Comparison of ENCODE assay signal across 7 mouse cellular contexts in genomic region chr7:25395558-25396521, GRCm38 (mm10). TPM values are rescaled to one million over a fixed set of nuclear protein-coding genes. Genes with fewer than 3 reads are reported as not detected.
DNase-seq lines count a peak whose midpoint lies in the region; ATAC-seq lines count a peak whose summit lies in the region.

No protein-coding gene starts in this region.

- H3K36me3 ChIP-seq in embryonic facial prominence, embryonic 11.5 days (replicated peaks; ENCODE audit: control insufficient read depth, insufficient read depth, low read depth, low read length) = no peaks in the 10 kb centered on the region
- H3K36me3 ChIP-seq in limb, embryonic 11.5 days (ENCODE audit: control insufficient read depth, insufficient read depth, low read length) = no peaks in the 10 kb centered on the region
- no peaks in the 10 kb centered on the region for H3K36me3 ChIP-seq in midbrain, embryonic 14.5 days (ENCODE audit: control insufficient read depth, insufficient read depth, low read length)

- H3K9me3 ChIP-seq in embryonic facial prominence, embryonic 11.5 days (replicated peaks; ENCODE audit: control insufficient read depth, low read length) = no peaks in the 10 kb centered on the region
- H3K9me3 ChIP-seq in limb, embryonic 11.5 days (ENCODE audit: control insufficient read depth, low read length) = no peaks in the 10 kb centered on the region
- H3K9me3 ChIP-seq in midbrain, embryonic 14.5 days (ENCODE audit: control insufficient read depth, low read length) = no peaks in the 10 kb centered on the region

- H3K4me1 ChIP-seq in embryonic facial prominence, embryonic 11.5 days (ENCODE audit: control insufficient read depth, insufficient read depth, low read length) = no peaks in the 10 kb centered on the region; the same call in 1 of the 2 replicates
- H3K4me1 ChIP-seq in limb, embryonic 11.5 days (ENCODE audit: control insufficient read depth, insufficient read depth, low read length) = 0 out of 2 replicates have a peak, but pooled peaks cover 9% of the 10 kb centered on the region
- peaks cover 20% of the 10 kb centered on the region for H3K4me1 ChIP-seq in midbrain, embryonic 14.5 days (ENCODE audit: control insufficient read depth, insufficient read depth, low read length)

- H3K4me2 ChIP-seq in embryonic facial prominence, embryonic 11.5 days (ENCODE audit: low read depth, low read length) = peak overlapping the region; percentile 79
- peak overlapping the region; percentile 81 for H3K4me2 ChIP-seq in limb, embryonic 11.5 days (ENCODE audit: low read depth, severe bottlenecking)
- peak overlapping the region; percentile 81 for H3K4me2 ChIP-seq in midbrain, embryonic 14.5 days (ENCODE audit: low read length)

- H3K27ac ChIP-seq in embryonic facial prominence, embryonic 11.5 days (replicated peaks; ENCODE audit: low read depth, low read length) = no peak overlapping the region
- no peak overlapping the region; the same call in 1 of the 2 replicates for H3K27ac ChIP-seq in limb, embryonic 11.5 days (replicated peaks; ENCODE audit: low read depth, low read length)
- H3K27ac ChIP-seq in midbrain, embryonic 14.5 days (replicated peaks; ENCODE audit: low read depth, low read length) = peak overlapping the region; percentile 71

- peak; percentile 92 for ATAC-seq in embryonic facial prominence, embryonic 11.5 days (replicated peaks; ENCODE audit: insufficient number of reproducible peaks, low FRiP score, low TSS enrichment, low read depth)
- ATAC-seq in limb, embryonic 11.5 days (ENCODE audit: insufficient number of reproducible peaks, low FRiP score, low TSS enrichment, low read depth) = peak; percentile 93
- peak; percentile 97 for ATAC-seq in midbrain, embryonic 14.5 days (ENCODE audit: low FRiP score, low TSS enrichment)

- DNase-seq in adrenal gland, postnatal 14 days = peak; percentile 98
- DNase-seq in embryonic facial prominence, embryonic 11.5 days (ENCODE audit: low spot score) = peak; percentile 95
- DNase-seq in heart, adult 11 months = peak; percentile 100
- peak; percentile 97 for DNase-seq in kidney, adult 18-20 months
- DNase-seq in limb, embryonic 11.5 days (ENCODE audit: low spot score) = peak; percentile 92
- DNase-seq in midbrain, embryonic 14.5 days = peak; percentile 96
- DNase-seq in spleen, adult 18-20 months = peak; percentile 87 to 92

- no peaks in the 10 kb centered on the region for H3K27me3 ChIP-seq in embryonic facial prominence, embryonic 11.5 days (ENCODE audit: control insufficient read depth, insufficient read depth, low read length)
- H3K27me3 ChIP-seq in limb, embryonic 11.5 days (ENCODE audit: control insufficient read depth, insufficient read depth, low read length) = no peaks in the 10 kb centered on the region
- H3K27me3 ChIP-seq in midbrain, embryonic 14.5 days (ENCODE audit: control insufficient read depth, insufficient read depth, low read length) = no peaks in the 10 kb centered on the region

- peak overlapping the region; percentile 57 for H3K4me3 ChIP-seq in embryonic facial prominence, embryonic 11.5 days (ENCODE audit: low read depth, low read length)
- H3K4me3 ChIP-seq in limb, embryonic 11.5 days (ENCODE audit: low read depth, low read length) = peak overlapping the region; percentile 72
- peak overlapping the region; percentile 66 for H3K4me3 ChIP-seq in midbrain, embryonic 14.5 days (replicated peaks; ENCODE audit: low read depth, low read length)

- H3K9ac ChIP-seq in embryonic facial prominence, embryonic 11.5 days (replicated peaks; ENCODE audit: low read length) = peak overlapping the region; percentile 68
- peak overlapping the region; percentile 59 for H3K9ac ChIP-seq in limb, embryonic 11.5 days (ENCODE audit: low read length)
- H3K9ac ChIP-seq in midbrain, embryonic 14.5 days (replicated peaks; ENCODE audit: low read length) = peak overlapping the region; percentile 72

- 9% methylated on average over 52 of the region's 52 CpGs for WGBS in embryonic facial prominence, embryonic 11.5 days
- WGBS in limb, embryonic 11.5 days = 7% methylated on average over 49 of the region's 52 CpGs
- 5% methylated on average over 51 of the region's 52 CpGs for WGBS in midbrain, embryonic 14.5 days

RNA-seq across cellular contexts. Expression of gene Lipe, which starts 2.7 kb away (rescaled TPM):
- total RNA-seq in adrenal gland, postnatal 14 days (2021) = 400 and 439 TPM in 2 replicates
- polyA plus RNA-seq in embryonic facial prominence, embryonic 11.5 days (2014; fragmentation: Nextera tagmentation; extraction: Ambion mirVana) = 2.9 and 3.6 TPM in 2 replicates
- polyA plus RNA-seq in limb, embryonic 11.5 days (2014; fragmentation: Nextera tagmentation; extraction: Ambion mirVana) = 4.2 and 4.5 TPM in 2 replicates
- polyA plus RNA-seq in midbrain, embryonic 14.5 days (2014; fragmentation: Nextera tagmentation; extraction: Ambion mirVana) = 3.8 and 9.2 TPM in 2 replicates

RNA-seq across cellular contexts. Expression of gene Cxcl17, which starts 16.8 kb away (rescaled TPM):
- total RNA-seq in adrenal gland, postnatal 14 days (2021) = 0.53 TPM in 1 of 2 replicates, not detected in the other
- not detected in 2 replicates for polyA plus RNA-seq in embryonic facial prominence, embryonic 11.5 days (2014; fragmentation: Nextera tagmentation; extraction: Ambion mirVana)
- polyA plus RNA-seq in limb, embryonic 11.5 days (2014; fragmentation: Nextera tagmentation; extraction: Ambion mirVana) = 0.33 and 0.44 TPM in 2 replicates
- 0.29 TPM in 1 of 2 replicates, not detected in the other for polyA plus RNA-seq in midbrain, embryonic 14.5 days (2014; fragmentation: Nextera tagmentation; extraction: Ambion mirVana)

RNA-seq across cellular contexts. Expression of gene Cnfn, which starts 26.3 kb away (rescaled TPM):
- not detected in 2 replicates for total RNA-seq in adrenal gland, postnatal 14 days (2021)
- polyA plus RNA-seq in embryonic facial prominence, embryonic 11.5 days (2014; fragmentation: Nextera tagmentation; extraction: Ambion mirVana) = 0.60 TPM in 1 of 2 replicates, not detected in the other
- polyA plus RNA-seq in limb, embryonic 11.5 days (2014; fragmentation: Nextera tagmentation; extraction: Ambion mirVana) = not detected in 2 replicates
- not detected in 2 replicates for polyA plus RNA-seq in midbrain, embryonic 14.5 days (2014; fragmentation: Nextera tagmentation; extraction: Ambion mirVana)
